Mouse (Mus musculus): Measurements from ENCODE around the gene Hyal2.
A peak's percentile ranks its signal among the peaks of the same experiment; 100 is the strongest.

Gene Hyal2

GRCm38 (mm10) chr9:107567702-107568319, at the start of gene Hyal2:
Gene Hyal2 (plus strand): TSS chr9:107567945.
- DNase-seq (ENCODE audit: extremely low read depth, low read depth): no peak

- no peak for DNase-seq (ENCODE audit: extremely low read depth, low read depth)
These were observed 47.4 kb upstream of the Hyal2 start for GRCm38 (mm10) chr9:107520331-107520730.

DNA sequence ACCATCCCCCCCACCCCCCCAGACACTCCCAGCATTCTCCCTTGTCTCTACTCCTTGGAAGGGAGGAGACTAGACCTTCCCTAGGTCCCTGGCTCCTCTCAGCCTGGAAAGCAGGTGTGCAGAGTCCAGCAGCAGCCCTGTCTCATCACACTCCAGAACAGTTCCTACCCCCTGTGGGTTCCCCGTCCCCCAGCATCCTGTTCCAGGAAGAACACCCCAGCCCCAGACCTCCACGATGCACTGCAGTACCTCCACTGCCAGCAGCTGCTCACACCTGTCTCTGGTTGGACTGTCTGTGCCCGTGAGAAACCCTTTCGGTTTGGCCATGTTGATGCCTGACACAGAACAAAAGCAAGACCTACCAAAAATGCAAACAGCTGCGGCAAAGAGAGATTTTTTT, 46.6 kb upstream of the Hyal2 start:
- no peak for DNase-seq (ENCODE audit: extremely low read depth, low read depth)

DNA sequence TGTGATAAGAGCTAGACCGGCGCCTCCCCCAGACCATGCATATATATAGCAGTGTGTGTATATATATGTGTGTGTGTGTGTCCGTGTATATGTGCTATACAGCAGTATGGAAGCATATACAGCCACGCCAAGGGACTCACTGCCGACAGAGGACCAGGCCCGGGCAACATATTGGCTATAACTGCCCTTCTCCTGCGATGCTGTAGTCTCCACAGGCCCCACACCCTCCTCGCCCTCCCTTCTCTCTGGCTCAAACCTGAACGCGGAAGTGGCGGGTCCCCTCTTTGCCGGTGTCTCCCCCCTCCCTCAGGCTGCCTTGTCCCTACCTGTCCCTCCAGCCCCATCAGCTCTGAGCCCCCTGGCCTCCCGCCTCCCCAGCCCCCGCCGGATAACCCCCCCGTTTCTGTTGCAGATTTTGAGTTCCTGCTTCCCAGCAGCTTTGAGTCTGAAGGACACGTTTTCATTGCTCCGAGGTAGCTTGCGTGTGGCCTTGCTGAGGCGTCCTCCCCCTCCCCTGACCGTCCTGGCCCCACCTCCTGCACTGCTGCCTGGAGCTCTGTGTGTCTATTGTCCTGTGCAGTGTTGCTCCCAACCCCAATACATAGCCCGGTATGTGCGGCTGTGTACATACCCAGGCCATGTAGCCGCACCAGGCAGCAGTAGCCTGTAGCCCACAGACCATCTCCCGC, 45.9 kb upstream of the Hyal2 start:
- no peak for DNase-seq (ENCODE audit: extremely low read depth, low read depth)

- no peak for DNase-seq (ENCODE audit: extremely low read depth, low read depth)
These were observed 45.4 kb upstream of the Hyal2 start for GRCm38 (mm10) chr9:107522400-107522711.

- DNase-seq (ENCODE audit: extremely low read depth, low read depth): no peak
These were observed 41.3 kb upstream of the Hyal2 start for GRCm38 (mm10) chr9:107526198-107527026.

DNA sequence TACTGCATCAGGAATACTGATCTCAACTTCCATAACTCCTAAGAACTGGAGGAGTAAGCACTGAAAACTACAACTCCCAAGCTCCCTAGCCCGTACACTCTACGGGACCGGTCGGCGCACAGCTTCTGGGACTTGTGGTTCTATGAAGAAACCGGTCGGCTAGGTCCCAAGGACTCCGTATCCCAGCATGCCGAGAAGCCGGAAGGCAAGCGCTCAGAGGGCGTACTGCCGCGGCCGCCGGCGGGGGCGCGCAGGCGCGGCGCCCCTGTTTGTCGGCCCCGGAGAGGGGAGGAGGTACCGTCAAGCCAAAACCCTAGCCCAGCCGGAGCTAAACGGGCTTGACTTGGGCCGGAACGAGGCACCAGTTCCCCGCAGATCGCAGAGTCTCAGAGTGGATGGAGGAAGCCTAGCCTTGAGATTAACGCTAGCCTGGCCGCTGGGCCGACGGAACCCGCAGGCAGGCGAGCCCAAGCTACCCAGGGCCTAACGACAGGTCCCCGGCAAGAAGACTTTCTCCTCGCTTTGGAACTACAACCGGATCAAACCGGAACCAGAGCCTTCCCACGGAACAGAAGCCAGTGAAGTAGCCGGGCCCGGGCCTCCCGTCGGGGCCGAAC, 33.8 kb upstream of the Hyal2 start, which contains the start of gene Tmem115:
Tmem115 (plus strand) TSS at position 155 of the 617 bp plus-strand sequence.
- DNase-seq (ENCODE audit: extremely low read depth, low read depth): peak; percentile 96

DNA sequence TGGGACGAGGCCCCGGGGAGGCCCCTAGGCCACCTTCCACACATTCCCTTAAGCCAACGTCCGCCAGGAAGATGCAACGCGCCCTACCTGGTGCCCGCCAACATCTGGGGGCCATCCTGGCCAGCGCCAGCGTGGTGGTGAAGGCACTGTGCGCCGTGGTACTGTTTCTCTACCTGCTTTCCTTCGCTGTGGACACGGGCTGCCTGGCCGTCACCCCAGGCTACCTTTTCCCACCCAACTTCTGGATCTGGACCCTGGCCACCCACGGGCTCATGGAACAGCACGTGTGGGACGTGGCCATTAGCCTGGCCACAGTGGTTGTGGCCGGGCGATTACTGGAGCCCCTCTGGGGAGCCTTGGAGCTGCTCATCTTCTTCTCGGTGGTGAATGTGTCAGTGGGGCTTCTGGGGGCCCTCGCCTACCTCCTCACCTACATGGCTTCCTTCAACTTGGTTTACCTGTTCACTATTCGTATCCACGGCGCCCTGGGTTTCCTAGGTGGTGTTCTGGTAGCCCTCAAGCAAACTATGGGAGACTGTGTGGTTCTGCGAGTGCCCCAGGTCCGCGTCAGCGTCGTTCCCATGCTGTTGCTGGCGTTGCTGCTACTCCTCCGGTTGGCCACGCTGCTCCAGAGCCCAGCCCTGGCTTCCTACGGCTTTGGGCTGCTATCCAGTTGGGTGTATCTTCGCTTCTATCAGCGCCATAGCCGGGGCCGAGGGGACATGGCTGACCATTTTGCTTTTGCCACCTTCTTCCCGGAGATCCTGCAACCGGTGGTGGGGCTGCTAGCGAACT, 33.1 kb upstream of the Hyal2 start:
- DNase-seq (ENCODE audit: extremely low read depth, low read depth): no peak

- DNase-seq (ENCODE audit: extremely low read depth, low read depth): no peak
These were observed 29.5 kb upstream of the Hyal2 start for GRCm38 (mm10) chr9:107538231-107538630.

DNA sequence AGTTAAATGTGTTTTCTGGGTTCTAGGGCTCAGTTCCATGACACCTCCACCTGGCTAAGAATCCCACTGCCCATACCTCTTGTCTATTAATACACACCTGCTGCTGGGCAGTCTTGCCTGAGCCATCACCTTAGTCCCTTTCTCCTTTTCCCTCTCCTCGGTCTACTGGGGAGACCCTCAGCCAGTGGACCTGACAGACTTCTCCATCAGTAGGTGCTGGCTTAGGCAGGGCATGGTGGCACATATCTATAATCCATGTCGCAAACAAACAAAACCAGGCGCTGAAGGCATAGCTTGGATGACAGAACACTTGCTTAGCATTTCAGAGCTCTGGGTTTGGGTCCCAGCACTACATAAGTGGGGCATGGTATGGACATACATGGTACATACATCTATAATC, 29.0 kb upstream of the Hyal2 start:
- no peak for DNase-seq (ENCODE audit: extremely low read depth, low read depth)

GRCm38 (mm10) chr9:107539940-107540339, 27.8 kb upstream of the Hyal2 start:
- DNase-seq (ENCODE audit: extremely low read depth, low read depth): no peak

- DNase-seq (ENCODE audit: extremely low read depth, low read depth): no peak
These were observed 27.3 kb upstream of the Hyal2 start for GRCm38 (mm10) chr9:107540420-107540819.

GRCm38 (mm10) chr9:107541005-107541404, 26.7 kb upstream of the Hyal2 start:
- no peak for DNase-seq (ENCODE audit: extremely low read depth, low read depth)

DNA sequence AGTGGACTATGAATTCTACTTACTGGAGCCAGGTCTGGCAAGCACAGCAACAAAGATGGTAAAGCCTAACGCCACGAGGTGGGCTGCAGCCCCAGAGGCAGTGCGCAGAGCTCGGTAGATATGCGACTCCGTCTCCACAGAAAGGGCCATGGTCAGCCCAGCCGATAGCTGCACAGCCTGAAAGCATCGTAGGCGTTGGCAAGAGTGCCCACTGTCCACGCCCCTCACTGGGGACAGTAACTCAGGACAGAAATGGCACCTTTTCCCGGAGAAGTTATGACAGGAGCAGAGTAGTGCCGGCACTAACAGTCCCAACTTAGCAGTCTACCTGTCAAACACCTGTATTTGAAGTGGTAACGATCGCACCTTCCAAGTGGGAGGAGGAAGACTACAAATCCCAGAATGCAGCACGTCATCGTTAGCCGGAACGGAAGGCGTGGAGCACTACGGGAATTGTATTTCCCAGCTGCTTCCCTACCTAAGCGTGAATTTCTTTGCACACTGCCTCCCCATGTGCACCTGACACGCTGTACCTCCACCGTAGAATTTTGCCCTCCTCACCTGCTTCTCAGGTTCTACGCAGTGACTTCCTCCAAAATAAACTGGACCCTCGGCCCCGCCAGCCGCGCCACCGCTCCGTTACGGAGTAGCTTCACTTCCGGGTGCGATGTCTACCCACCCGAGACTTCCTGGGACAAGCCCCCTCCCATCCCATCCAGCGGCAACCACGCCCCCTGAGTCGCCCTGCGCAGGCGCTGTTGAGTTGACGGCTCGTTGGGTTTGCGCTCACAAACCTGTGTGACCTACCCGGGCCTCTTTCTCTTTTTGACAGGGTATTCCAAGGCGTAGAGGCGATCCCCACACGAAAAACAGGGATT, 26.0 kb upstream of the Hyal2 start, which contains the start of the genes Cyb561d2 and Nprl2:
Cyb561d2 (minus strand) TSS at position 720 of the 878 bp plus-strand sequence.
Nprl2 (plus strand) TSS at position 753 of the 878 bp plus-strand sequence.
- peak; percentile 84 for DNase-seq (ENCODE audit: extremely low read depth, low read depth)

DNA sequence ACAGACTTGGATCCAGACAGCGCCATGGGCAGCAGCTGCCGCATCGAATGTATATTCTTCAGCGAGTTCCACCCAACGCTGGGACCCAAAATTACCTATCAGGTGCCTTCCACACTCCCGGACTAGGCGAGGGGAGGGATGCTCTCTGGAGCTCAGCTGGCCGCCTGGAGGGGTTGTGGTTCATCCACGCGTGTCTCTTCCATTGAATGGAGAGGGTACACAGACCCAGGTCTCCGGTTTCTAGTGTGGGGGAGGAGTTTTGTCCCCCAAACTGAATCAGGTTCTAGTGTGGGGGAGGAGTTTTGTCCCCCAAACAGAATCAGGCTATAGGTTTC, 25.4 kb upstream of the Hyal2 start:
- DNase-seq (ENCODE audit: extremely low read depth, low read depth): no peak

DNA sequence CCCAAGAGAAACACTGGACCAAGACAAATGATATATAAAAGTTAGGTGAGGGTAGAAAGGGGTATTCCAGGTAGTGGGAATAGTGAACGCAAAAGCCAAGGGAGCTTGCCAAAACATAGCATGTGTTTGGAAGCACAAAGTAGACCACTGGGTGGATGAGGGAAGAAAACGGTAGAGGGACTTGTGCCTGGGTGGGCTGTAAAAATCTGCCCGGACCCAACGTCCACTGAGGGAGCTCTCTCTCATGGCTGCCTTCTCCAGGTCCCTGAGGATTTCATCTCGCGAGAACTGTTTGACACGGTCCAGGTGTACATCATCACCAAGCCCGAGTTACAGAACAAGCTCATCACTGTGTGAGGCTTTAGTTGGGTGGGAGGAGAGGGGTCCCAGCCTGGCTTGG, 25.0 kb upstream of the Hyal2 start:
- DNase-seq (ENCODE audit: extremely low read depth, low read depth): no peak

GRCm38 (mm10) chr9:107543299-107543698, 24.4 kb upstream of the Hyal2 start:
- DNase-seq (ENCODE audit: extremely low read depth, low read depth): no peak

GRCm38 (mm10) chr9:107544196-107544700, 23.5 kb upstream of the Hyal2 start:
- no peak for DNase-seq (ENCODE audit: extremely low read depth, low read depth)

DNA sequence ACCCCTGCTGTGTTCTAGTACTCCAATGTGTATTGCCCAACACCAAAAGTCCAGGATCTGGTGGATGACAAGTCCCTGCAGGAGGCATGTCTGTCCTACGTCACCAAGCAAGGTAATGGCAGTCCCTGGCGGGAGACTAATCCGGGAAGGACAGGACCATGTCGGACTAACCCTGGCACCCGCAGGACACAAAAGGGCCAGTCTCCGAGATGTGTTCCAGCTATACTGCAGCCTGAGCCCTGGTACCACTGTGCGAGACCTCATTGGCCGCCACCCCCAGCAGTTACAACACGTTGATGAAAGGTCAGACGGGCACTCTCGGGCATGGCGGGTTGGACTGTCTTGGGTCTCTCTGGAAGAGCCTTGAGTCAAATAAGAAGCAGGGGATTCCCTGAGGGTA, 23.0 kb upstream of the Hyal2 start:
- no peak for DNase-seq (ENCODE audit: extremely low read depth, low read depth)

GRCm38 (mm10) chr9:107545199-107545598, 22.5 kb upstream of the Hyal2 start:
- DNase-seq (ENCODE audit: extremely low read depth, low read depth): no peak
